ENCODE assay signal across 20 mouse cellular contexts in genomic region chr10:79530241-79530640, GRCm38 (mm10). TPM values are rescaled to one million over a fixed set of nuclear protein-coding genes. Genes with fewer than 3 reads are reported as not detected.
DNase-seq lines count a peak whose midpoint lies in the region; ATAC-seq and TF ChIP-seq lines count a peak whose summit lies in the region.
"Had no signal": no experiment of that assay in that cellular context is flagged by ENCODE, and none has a peak within 500 bp of the region (broad histone marks: within the 10 kb centered on the region; RNA-seq: fewer than 3 reads in every experiment).

No protein-coding gene starts in this region.

- no peaks in the 10 kb centered on the region for H3K9me3 ChIP-seq in hindbrain, embryonic 10.5 days
- H3K9me3 ChIP-seq in hindbrain, embryonic 14.5 days (ENCODE audit: control insufficient read depth, low read length) = no peaks in the 10 kb centered on the region
- H3K9me3 ChIP-seq: forebrain, embryonic 15.5 days; hindbrain, embryonic 13.5 days; limb, embryonic 15.5 days; midbrain, embryonic 13.5 days; neural tube, embryonic 13.5 days had no signal

- 72% methylated on average over 8 of the region's 8 CpGs for WGBS in hindbrain, embryonic 10.5 days
- WGBS in hindbrain, embryonic 14.5 days = 75% methylated on average over 8 of the region's 8 CpGs
- WGBS in lung, adult 2 months = 73% methylated on average over 8 of the region's 8 CpGs

- ATAC-seq in hindbrain, embryonic 14.5 days (ENCODE audit: low FRiP score) = no peak
- ATAC-seq: forebrain, embryonic 15.5 days; midbrain, embryonic 13.5 days had no signal

- H3K27ac ChIP-seq in hindbrain, embryonic 10.5 days = no peak overlapping the region
- no peak overlapping the region for H3K27ac ChIP-seq in hindbrain, embryonic 14.5 days
- H3K27ac ChIP-seq: forebrain, embryonic 15.5 days; hindbrain, embryonic 13.5 days; kidney, postnatal 0 days; limb, embryonic 15.5 days; midbrain, embryonic 13.5 days; neural tube, embryonic 13.5 days had no signal

- H3K4me1 ChIP-seq in hindbrain, embryonic 10.5 days (replicated peaks) = peaks cover 21% of the 10 kb centered on the region
- peaks cover 5% of the 10 kb centered on the region for H3K4me1 ChIP-seq in hindbrain, embryonic 14.5 days (replicated peaks; ENCODE audit: control insufficient read depth, insufficient read depth, low read length)
- H3K4me1 ChIP-seq in lung, adult 2 months (ENCODE audit: control insufficient read depth, insufficient read depth, low read length) = no peaks in the 10 kb centered on the region

- no peak overlapping the region for H3K4me3 ChIP-seq in hindbrain, embryonic 10.5 days
- no peak overlapping the region for H3K4me3 ChIP-seq in hindbrain, embryonic 14.5 days (replicated peaks; ENCODE audit: low read length)
- H3K4me3 ChIP-seq in lung, adult 2 months (replicated peaks; ENCODE audit: extremely low read depth, low read depth, low read length) = no peak overlapping the region
- H3K4me3 ChIP-seq: forebrain, embryonic 15.5 days; hindbrain, embryonic 13.5 days; limb, embryonic 15.5 days; midbrain, embryonic 13.5 days; neural tube, embryonic 13.5 days had no signal

- TF ChIP-seq POLR2A in lung, adult 2 months (IDR thresholded peaks at IDR 0.05; ENCODE audit: borderline replicate concordance, extremely low read depth, low read depth, low read length) = no peak

- H3K9ac ChIP-seq in hindbrain, embryonic 14.5 days = no peak overlapping the region
- H3K9ac ChIP-seq: forebrain, embryonic 15.5 days; hindbrain, embryonic 13.5 days; limb, embryonic 15.5 days; lung, embryonic 14.5 days; midbrain, embryonic 13.5 days; neural tube, embryonic 13.5 days had no signal

- DNase-seq in hindbrain, embryonic 10.5 days (ENCODE audit: low spot score) = peak; percentile 2
- no peak for DNase-seq in hindbrain, embryonic 14.5 days (ENCODE audit: low spot score)
- DNase-seq in lung, adult 2 months = peak; percentile 1
- no peak for DNase-seq in lung, postnatal 36 days
- peak; percentile 7 for DNase-seq in urinary bladder, postnatal 10 days (ENCODE audit: low spot score)
- DNase-seq in urinary bladder, postnatal 14 days (ENCODE audit: low spot score) = no peak
- DNase-seq: cerebellum, adult 2 months; gastrocnemius, postnatal 36 days; heart, postnatal 14 days; kidney, adult 11 months; lung, embryonic 14.5 days; right cerebral cortex, adult 18-20 months; thymus, postnatal 14 days had no signal

- H3K4me2 ChIP-seq in hindbrain, embryonic 14.5 days (replicated peaks) = no peak overlapping the region
- H3K4me2 ChIP-seq: forebrain, embryonic 15.5 days; hindbrain, embryonic 13.5 days; limb, embryonic 15.5 days; lung, embryonic 14.5 days; midbrain, embryonic 13.5 days; neural tube, embryonic 13.5 days had no signal

- no peak for TF ChIP-seq CTCF in lung, adult 2 months (IDR thresholded peaks at IDR 0.05; ENCODE audit: insufficient read depth, low read length)

- peaks cover 22% of the 10 kb centered on the region for H3K27me3 ChIP-seq in hindbrain, embryonic 10.5 days (ENCODE audit: insufficient read depth, poor library complexity, severe bottlenecking)
- H3K27me3 ChIP-seq in hindbrain, embryonic 14.5 days (ENCODE audit: control insufficient read depth, insufficient read depth, low read length) = 0 out of 2 replicates have a peak, but pooled peaks cover 4% of the 10 kb centered on the region
- H3K27me3 ChIP-seq: forebrain, embryonic 15.5 days; limb, embryonic 15.5 days had no signal

- H3K36me3 ChIP-seq in hindbrain, embryonic 10.5 days = peaks cover 26% of the 10 kb centered on the region
- H3K36me3 ChIP-seq in hindbrain, embryonic 14.5 days (replicated peaks; ENCODE audit: control insufficient read depth, insufficient read depth) = 0 out of 2 replicates have a peak, but pooled peaks cover 7% of the 10 kb centered on the region
- H3K36me3 ChIP-seq: forebrain, embryonic 15.5 days had no signal

RNA-seq across cellular contexts. Expression of gene Plpp2, which starts 3.4 kb away (rescaled TPM):
- polyA plus RNA-seq in hindbrain, embryonic 10.5 days (2016; fragmentation: Nextera tagmentation; extraction: Ambion mirVana) = 19.3 and 25.7 TPM in 2 replicates
- polyA plus RNA-seq in hindbrain, embryonic 14.5 days (2014; fragmentation: Nextera tagmentation; extraction: Ambion mirVana) = 15.5 and 21.4 TPM in 2 replicates
- polyA plus RNA-seq in lung, adult 2 months (2012; rRNA removed) = 27.9 and 30.4 TPM in 2 replicates

RNA-seq across cellular contexts. Expression of gene Mier2, which starts 24.8 kb away (rescaled TPM):
- 70.0 and 77.2 TPM in 2 replicates for polyA plus RNA-seq in hindbrain, embryonic 10.5 days (2016; fragmentation: Nextera tagmentation; extraction: Ambion mirVana)
- polyA plus RNA-seq in hindbrain, embryonic 14.5 days (2014; fragmentation: Nextera tagmentation; extraction: Ambion mirVana) = 53.1 and 53.5 TPM in 2 replicates
- 62.5 and 71.8 TPM in 2 replicates for polyA plus RNA-seq in lung, adult 2 months (2012; rRNA removed)

RNA-seq across cellular contexts. Expression of gene Theg, which starts 56.9 kb away (rescaled TPM):
- not detected in 2 replicates for polyA plus RNA-seq in hindbrain, embryonic 10.5 days (2016; fragmentation: Nextera tagmentation; extraction: Ambion mirVana)
- polyA plus RNA-seq in hindbrain, embryonic 14.5 days (2014; fragmentation: Nextera tagmentation; extraction: Ambion mirVana) = not detected in 2 replicates
- polyA plus RNA-seq in lung, adult 2 months (2012; rRNA removed) = not detected in 2 replicates
- polyA plus RNA-seq: cerebellum, adult 2 months; forebrain, embryonic 15.5 days; hindbrain, embryonic 13.5 days; kidney, postnatal 0 days; limb, embryonic 15.5 days; lung, embryonic 14.5 days; midbrain, embryonic 13.5 days; neural tube, embryonic 13.5 days; stomach, embryonic 16.5 days had no signal

Comparison
In these comparisons a context has a peak if more than half of its experiments do, and no peak if none do; other contexts are left out.
1. DNase-seq: peak in hindbrain, embryonic 10.5 days (single experiment), lung, adult 2 months (single experiment) and urinary bladder, postnatal 10 days (single experiment); none in hindbrain, embryonic 14.5 days (single experiment), lung, postnatal 36 days (single experiment) and urinary bladder, postnatal 14 days (single experiment).